Mouse (Mus musculus): ENCODE data around the gene 1700123O20Rik. TPM values are rescaled to one million over a fixed set of nuclear protein-coding genes. Genes with fewer than 3 reads are reported as not detected.

The 1700123O20Rik gene
- polyA plus RNA-seq, 1 experiment from 2014 or later = 50.3 TPM

DNA sequence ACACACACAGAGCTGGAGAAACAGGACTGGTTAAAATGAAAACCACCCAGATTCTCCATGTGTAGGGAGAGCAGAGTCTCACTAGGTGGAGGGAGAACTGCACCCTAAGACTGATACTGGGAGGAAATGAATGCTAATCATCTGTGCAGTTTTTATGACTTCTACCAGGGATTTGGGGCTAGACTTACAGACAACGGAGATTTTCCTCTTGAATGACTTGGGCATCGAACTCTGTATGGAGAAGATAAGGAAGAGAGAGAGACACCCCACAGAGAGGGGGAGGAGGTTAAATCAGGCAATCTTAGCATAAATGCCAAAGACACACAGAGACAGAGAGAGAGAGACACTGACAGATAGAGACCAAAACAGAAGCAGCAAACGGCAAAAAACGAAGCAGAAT is 38.1 kb upstream of the 1700123O20Rik start:
- H3K4me1 ChIP-seq (replicated peaks) = peaks cover 29% of the 10 kb centered on the region
- ATAC-seq (ENCODE audit: insufficient number of reproducible peaks, low FRiP score) = no peak
- H3K27ac ChIP-seq (ENCODE audit: poor library complexity, severe bottlenecking) = no peak overlapping the region
- no peak overlapping the region for H3K9ac ChIP-seq
- WGBS = 80% methylated on average over 4 of the region's 4 CpGs
- H3K27me3 ChIP-seq (replicated peaks) = no peaks in the 10 kb centered on the region
- peaks cover 85% of the 10 kb centered on the region for H3K36me3 ChIP-seq
- no peak overlapping the region for H3K4me2 ChIP-seq
- no peaks in the 10 kb centered on the region for H3K9me3 ChIP-seq (replicated peaks)
- H3K4me3 ChIP-seq = no peak overlapping the region

DNA sequence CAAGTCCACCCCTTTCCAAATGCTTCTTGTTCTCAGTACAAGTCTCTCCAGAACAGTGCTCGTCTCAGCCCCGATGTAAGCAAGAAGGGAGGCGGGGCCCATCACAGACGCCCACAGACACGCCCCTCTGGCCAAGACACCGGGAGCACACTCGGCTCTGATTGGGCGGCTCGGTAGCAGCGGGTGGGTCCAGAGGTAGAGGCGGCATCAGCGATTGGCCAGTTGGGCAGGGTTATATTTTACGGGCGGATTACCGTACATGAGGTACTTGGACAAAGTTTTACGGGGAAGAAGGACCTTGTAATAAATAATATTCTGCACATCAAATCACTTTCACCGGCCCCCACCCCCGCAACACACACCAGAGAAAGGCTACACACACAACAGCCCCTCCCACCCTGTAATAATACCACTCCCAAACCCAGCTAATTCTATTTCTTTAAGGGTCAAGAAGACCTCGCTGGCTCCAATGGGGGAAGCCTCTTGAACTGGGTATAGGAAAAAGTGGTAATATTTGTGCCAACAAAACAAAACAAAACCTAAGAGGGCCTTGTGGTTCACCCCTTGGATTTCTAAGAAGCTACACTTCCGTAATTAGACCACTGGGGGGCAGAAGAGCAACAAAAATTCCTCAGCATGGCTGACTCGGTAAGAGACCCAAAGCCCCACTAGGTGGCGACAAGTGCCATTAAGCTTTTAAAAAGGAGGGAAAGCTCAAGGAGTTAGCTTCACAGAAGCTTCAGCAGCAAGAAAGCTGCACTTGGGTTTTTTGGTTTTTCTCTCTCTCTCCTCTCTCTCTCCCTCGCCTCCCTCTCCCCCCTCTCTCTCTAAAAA is 35.2 kb upstream of the 1700123O20Rik start:
- Histone ChIP-seq H3K9me3 (replicated peaks) (no peaks in the 10 kb centered on the region), H3K27me3 (replicated peaks) (no peaks in the 10 kb centered on the region), H3K9ac (0 out of 2 replicates have a peak overlapping the region, but pooled peaks have one; percentile 17), H3K27ac (ENCODE audit: poor library complexity, severe bottlenecking) (0 out of 2 replicates have a peak overlapping the region, but pooled peaks have one; percentile 14), H3K36me3 (peaks cover 71% of the 10 kb centered on the region), H3K4me1 (replicated peaks) (peaks cover 41% of the 10 kb centered on the region), H3K4me3 (no peak overlapping the region), H3K4me2 (no peak overlapping the region)
- ATAC-seq (ENCODE audit: insufficient number of reproducible peaks, low FRiP score) = peak; percentile 43; the same call in 1 of the 2 replicates
- 62% methylated on average over 23 of the region's 23 CpGs for WGBS

DNA sequence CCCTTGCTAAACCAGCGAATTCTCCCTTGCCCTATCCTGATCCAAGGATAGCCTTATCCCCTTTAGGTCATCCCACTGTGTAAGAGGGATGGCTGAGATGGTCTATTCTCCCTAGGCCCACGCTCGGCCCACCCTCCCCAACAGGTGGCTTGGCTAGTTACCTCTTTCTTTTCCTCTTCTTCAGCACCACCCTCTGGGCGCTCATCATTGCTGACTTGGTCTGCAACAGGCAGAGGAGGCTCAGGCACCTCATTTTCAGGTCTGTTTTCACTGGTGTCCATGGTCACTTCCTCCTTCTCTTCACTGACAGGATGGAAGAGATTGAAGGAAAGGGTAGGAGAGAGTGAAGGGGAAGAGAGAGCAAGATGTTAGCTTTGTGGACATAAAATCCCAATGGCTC is 34.5 kb upstream of the 1700123O20Rik start:
- peaks cover 41% of the 10 kb centered on the region for H3K4me1 ChIP-seq (replicated peaks)
- peak overlapping the region; percentile 14; the same call in 1 of the 2 replicates for H3K27ac ChIP-seq (ENCODE audit: poor library complexity, severe bottlenecking)
- H3K4me3 ChIP-seq = no peak overlapping the region
- ATAC-seq (ENCODE audit: insufficient number of reproducible peaks, low FRiP score) = no peak
- H3K36me3 ChIP-seq = peaks cover 71% of the 10 kb centered on the region
- H3K9me3 ChIP-seq (replicated peaks) = no peaks in the 10 kb centered on the region
- peak overlapping the region; percentile 84; the same call in 1 of the 2 replicates for H3K4me2 ChIP-seq
- H3K9ac ChIP-seq = 0 out of 2 replicates have a peak overlapping the region, but pooled peaks have one; percentile 17
- H3K27me3 ChIP-seq (replicated peaks) = no peaks in the 10 kb centered on the region
- 77% methylated on average over 4 of the region's 4 CpGs for WGBS

DNA sequence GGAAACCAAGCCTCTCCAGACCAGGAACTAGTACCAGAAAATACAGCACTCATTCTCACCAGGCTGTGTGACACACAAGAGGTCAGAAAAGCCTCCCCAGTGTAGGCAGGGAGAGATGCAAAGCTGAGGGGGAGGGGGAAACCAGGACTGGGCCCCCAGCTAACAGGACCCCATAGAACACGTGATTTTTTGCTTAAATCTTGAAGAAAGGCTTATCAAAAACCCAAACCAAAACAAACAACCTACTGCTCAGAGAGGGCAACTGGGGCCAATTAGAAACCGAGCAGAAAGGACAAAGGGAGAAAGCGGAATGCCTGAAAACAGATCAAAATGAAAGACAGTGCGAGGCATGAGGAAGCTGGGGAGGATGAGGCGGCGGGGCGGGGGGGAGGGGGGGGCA is 33.2 kb upstream of the 1700123O20Rik start:
- Histone ChIP-seq H3K27me3 (replicated peaks) (no peaks in the 10 kb centered on the region), H3K4me3 (peak overlapping the region; percentile 61), H3K9ac (peak overlapping the region; percentile 85), H3K36me3 (peaks cover 70% of the 10 kb centered on the region), H3K4me1 (replicated peaks) (peaks cover 41% of the 10 kb centered on the region), H3K9me3 (replicated peaks) (no peaks in the 10 kb centered on the region), H3K4me2 (peak overlapping the region; percentile 84), H3K27ac (ENCODE audit: poor library complexity, severe bottlenecking) (peak overlapping the region; percentile 87)
- ATAC-seq (ENCODE audit: insufficient number of reproducible peaks, low FRiP score) = no peak
- WGBS = 0% methylated on average over 7 of the region's 7 CpGs

DNA sequence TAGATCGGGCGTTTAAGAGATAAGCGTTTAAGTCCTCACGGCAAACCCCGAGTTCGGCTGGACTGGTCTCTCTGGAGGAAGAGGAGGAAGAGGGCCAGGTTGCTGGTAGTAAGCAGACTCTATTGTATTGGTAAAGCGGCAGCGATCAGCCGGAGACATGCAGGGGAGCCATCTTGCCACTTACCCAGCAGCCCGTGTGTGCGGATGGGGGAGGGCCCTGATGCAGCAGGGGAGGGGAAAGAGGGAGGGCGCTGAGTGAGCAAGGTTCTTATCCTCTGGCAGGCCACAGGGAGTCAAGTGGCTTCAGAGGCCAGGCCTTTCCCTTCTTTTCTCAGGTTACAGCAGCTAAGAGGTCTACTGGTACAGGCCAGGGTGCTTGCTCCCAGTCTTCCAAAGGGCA is 32.5 kb upstream of the 1700123O20Rik start:
- no peaks in the 10 kb centered on the region for H3K27me3 ChIP-seq (replicated peaks)
- WGBS = 1% methylated on average over 12 of the region's 12 CpGs
- peak overlapping the region; percentile 85 for H3K9ac ChIP-seq
- H3K4me3 ChIP-seq = peak overlapping the region; percentile 61
- H3K9me3 ChIP-seq (replicated peaks) = no peaks in the 10 kb centered on the region
- peak overlapping the region; percentile 84 for H3K4me2 ChIP-seq
- ATAC-seq (ENCODE audit: insufficient number of reproducible peaks, low FRiP score) = peak; percentile 89
- H3K4me1 ChIP-seq (replicated peaks) = peaks cover 41% of the 10 kb centered on the region
- peaks cover 70% of the 10 kb centered on the region for H3K36me3 ChIP-seq
- H3K27ac ChIP-seq (ENCODE audit: poor library complexity, severe bottlenecking) = peak overlapping the region; percentile 87

DNA sequence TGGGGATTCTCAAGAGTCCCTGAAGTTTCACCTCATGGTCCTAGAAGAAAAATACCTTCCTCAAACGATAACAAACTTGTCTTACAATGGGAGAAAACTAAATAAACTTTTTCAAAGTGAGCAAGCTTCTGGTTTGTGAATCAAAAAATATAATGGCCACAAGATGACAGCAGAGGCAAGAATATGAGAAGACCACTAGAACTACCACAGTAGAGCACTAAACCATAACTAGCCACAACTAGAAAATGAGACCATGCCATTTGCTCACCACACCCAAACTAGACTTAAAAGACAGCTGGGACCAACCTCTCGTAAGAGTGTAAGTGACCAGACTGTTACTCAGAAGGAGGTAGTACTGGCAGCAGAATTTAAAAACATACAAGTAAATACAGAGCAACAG is 26.0 kb upstream of the 1700123O20Rik start:
- no peak for ATAC-seq (ENCODE audit: insufficient number of reproducible peaks, low FRiP score)
- Histone ChIP-seq H3K27ac (ENCODE audit: poor library complexity, severe bottlenecking) (no peak overlapping the region), H3K9me3 (replicated peaks) (no peaks in the 10 kb centered on the region), H3K4me2 (no peak overlapping the region), H3K27me3 (replicated peaks) (no peaks in the 10 kb centered on the region), H3K9ac (no peak overlapping the region), H3K4me3 (no peak overlapping the region), H3K36me3 (peaks cover 93% of the 10 kb centered on the region), H3K4me1 (replicated peaks) (no peaks in the 10 kb centered on the region)
- WGBS = 90% methylated on average over 2 of the region's 2 CpGs

DNA sequence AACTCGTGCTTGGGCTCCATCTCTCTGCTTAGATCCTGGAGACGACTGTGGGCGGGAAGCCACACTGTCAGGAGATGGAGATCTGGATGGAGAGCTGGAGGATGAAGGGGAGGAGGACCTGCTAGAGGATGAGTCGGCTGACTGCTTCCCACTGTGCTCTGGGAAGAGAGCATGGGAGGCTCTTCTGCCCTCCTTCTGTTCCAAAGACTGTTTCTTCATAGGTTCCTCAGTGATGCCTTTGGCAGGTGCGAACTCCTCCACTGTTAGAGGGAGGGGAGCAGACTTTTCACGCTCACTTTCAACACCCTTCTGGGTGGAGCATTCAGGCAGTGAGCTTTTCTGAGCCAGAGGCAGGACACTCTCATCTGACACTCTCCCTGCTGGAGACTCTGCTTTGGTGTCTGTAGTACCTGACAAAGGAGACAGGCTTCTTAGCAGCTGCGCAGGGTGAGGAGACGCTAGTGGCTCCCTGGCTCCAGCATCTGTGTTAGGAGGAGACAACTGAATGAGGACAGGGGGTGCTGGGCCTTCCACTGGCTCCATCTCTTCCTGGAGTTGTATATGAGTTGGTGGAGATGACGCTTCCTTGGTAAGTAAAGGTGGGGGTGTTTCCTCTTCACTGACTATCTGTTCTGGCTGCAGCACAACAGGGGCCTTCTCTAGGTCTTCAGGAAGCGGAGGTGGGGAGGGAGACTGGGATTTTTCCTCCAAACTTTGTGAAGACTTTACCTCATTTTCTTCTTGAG is 21.4 kb upstream of the 1700123O20Rik start:
- Histone ChIP-seq H3K27me3 (replicated peaks) (no peaks in the 10 kb centered on the region), H3K4me2 (no peak overlapping the region), H3K36me3 (peaks cover 93% of the 10 kb centered on the region), H3K4me3 (no peak overlapping the region), H3K27ac (ENCODE audit: poor library complexity, severe bottlenecking) (no peak overlapping the region), H3K9ac (no peak overlapping the region), H3K4me1 (replicated peaks) (no peaks in the 10 kb centered on the region), H3K9me3 (replicated peaks) (no peaks in the 10 kb centered on the region)
- ATAC-seq (ENCODE audit: insufficient number of reproducible peaks, low FRiP score) = no peak
- 88% methylated on average over 10 of the region's 10 CpGs for WGBS

DNA sequence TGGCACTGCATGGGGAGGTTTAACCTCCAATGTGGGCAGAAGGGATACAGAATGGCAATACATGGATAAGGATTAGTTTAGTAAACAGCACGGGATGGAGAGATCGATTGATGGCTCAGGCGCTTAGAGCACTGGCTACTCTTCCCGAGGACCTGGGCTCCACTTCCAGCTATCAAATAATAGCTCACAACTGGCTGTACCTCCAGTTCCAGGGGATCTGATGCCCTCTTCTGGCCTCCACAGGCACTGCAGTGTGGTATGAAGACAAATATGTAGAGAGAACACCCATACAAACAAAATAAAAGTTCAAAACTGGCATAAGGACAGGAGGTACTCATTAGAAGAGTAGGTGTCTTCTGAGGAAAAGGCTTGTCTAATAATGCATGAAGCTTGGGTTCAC is 16.6 kb upstream of the 1700123O20Rik start:
- Histone ChIP-seq H3K36me3 (peaks cover 79% of the 10 kb centered on the region), H3K9me3 (replicated peaks) (no peaks in the 10 kb centered on the region), H3K4me2 (no peak overlapping the region), H3K4me3 (no peak overlapping the region), H3K27me3 (replicated peaks) (no peaks in the 10 kb centered on the region), H3K9ac (no peak overlapping the region), H3K27ac (ENCODE audit: poor library complexity, severe bottlenecking) (no peak overlapping the region), H3K4me1 (replicated peaks) (no peaks in the 10 kb centered on the region)
- 79% methylated on average over 4 of the region's 4 CpGs for WGBS
- ATAC-seq (ENCODE audit: insufficient number of reproducible peaks, low FRiP score) = no peak

DNA sequence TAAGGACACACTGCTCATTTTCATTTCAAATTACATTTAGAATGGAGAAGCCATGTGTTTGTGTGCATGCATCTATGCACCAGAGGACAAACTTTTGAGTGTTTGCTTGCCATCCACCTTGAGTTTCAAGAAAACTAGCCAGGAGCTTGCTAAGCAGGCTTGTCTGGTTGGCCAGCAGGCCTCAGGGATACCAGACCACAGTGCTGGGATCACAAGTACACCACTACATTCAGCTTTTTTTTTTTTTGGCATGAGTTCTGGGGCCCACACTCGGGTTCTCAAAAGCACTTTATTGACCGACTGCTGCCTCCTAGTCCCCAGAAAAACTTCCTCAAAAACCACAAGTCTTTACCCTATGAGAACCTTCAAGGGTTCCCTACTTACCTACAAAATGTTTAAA is 11.7 kb upstream of the 1700123O20Rik start:
- H3K4me2 ChIP-seq = no peak overlapping the region
- H3K9ac ChIP-seq = no peak overlapping the region
- H3K27me3 ChIP-seq (replicated peaks) = no peaks in the 10 kb centered on the region
- H3K9me3 ChIP-seq (replicated peaks) = no peaks in the 10 kb centered on the region
- no peaks in the 10 kb centered on the region for H3K4me1 ChIP-seq (replicated peaks)
- WGBS = 71% methylated on average over 2 of the region's 2 CpGs
- H3K4me3 ChIP-seq = no peak overlapping the region
- no peak overlapping the region for H3K27ac ChIP-seq (ENCODE audit: poor library complexity, severe bottlenecking)
- H3K36me3 ChIP-seq = peaks cover 76% of the 10 kb centered on the region
- no peak for ATAC-seq (ENCODE audit: insufficient number of reproducible peaks, low FRiP score)

DNA sequence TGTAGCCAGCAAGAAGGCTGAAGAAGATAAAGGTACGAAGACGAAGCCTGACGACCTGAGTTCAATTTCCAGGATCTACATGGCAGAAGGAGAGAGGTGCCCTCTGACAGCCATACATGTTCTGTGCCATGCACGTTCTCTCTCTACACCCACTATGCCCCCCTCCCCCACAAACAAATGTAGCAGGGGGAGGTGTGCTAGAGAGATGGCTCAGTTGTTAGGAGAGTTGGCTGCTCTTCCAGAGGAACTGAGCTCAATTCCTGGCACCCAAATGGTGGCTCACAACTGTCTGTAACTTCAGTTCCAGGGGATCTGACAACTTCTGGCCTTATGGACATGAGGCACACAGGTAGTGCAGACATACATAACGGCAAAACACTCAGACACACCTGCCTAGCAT is 9.7 kb upstream of the 1700123O20Rik start:
- WGBS = 83% methylated on average over 5 of the region's 5 CpGs
- Histone ChIP-seq H3K4me1 (replicated peaks) (no peaks in the 10 kb centered on the region), H3K9me3 (replicated peaks) (no peaks in the 10 kb centered on the region), H3K4me2 (no peak overlapping the region), H3K36me3 (peaks cover 81% of the 10 kb centered on the region), H3K4me3 (no peak overlapping the region), H3K27me3 (replicated peaks) (no peaks in the 10 kb centered on the region), H3K27ac (ENCODE audit: poor library complexity, severe bottlenecking) (no peak overlapping the region), H3K9ac (peak overlapping the region; percentile 12; the same call in 1 of the 2 replicates)
- ATAC-seq (ENCODE audit: insufficient number of reproducible peaks, low FRiP score) = no peak

DNA sequence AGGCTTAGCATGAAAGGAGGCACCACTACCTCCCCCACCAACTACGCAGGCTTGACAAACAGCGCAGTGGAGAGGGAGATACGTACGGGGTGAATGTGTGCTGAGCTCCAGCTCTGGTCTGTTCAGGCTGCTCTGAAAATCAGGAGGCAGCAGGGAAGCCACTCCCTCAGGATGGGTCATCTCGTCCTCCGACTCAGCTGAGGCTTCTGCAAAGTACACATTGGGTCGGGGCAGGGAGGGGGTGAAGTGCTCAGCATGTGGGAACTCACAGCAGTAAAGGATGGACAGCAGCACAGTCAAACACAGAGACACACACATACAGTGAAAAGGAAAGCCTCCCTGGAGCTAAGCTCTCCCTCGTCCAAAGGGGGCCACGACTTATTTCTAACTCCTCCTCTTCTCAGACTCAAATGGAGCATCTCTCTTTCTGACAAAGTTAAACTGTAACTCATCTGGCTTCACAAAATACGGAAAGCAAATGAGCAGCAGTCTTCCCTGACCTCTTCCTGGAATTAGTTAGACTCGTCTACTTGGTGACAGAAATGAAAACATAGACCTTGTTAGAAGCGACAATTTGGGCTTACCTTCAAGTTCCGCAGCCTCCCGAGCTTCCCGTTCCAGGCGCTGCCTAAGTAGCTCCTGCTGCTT is 7.2 kb upstream of the 1700123O20Rik start:
- no peak overlapping the region for H3K27ac ChIP-seq (ENCODE audit: poor library complexity, severe bottlenecking)
- 0 out of 2 replicates have a peak, but pooled peaks cover 6% of the 10 kb centered on the region for H3K4me1 ChIP-seq (replicated peaks)
- no peaks in the 10 kb centered on the region for H3K9me3 ChIP-seq (replicated peaks)
- no peak for ATAC-seq (ENCODE audit: insufficient number of reproducible peaks, low FRiP score)
- 89% methylated on average over 16 of the region's 16 CpGs for WGBS
- H3K4me3 ChIP-seq = no peak overlapping the region
- peaks cover 75% of the 10 kb centered on the region for H3K36me3 ChIP-seq
- no peak overlapping the region for H3K4me2 ChIP-seq
- no peak overlapping the region for H3K9ac ChIP-seq
- H3K27me3 ChIP-seq (replicated peaks) = no peaks in the 10 kb centered on the region
